Mouse (Mus musculus) layer of hippocampus, postnatal 36 days (tissue): Measurements from ENCODE around the gene Msantd1. TPM values are rescaled to one million over a fixed set of nuclear protein-coding genes. Genes with fewer than 3 reads are reported as not detected.

Experiments
- total RNA-seq, 2 experiments: library from RNA; stranded (reverse); gene quantifications; 2 replicates each; pipeline ENCODE4 v1.2.3; 2021

Gene Msantd1
- total RNA-seq, 2 experiments from 2014 or later: 5.6 to 8.0 TPM

Other genes starting within 250 kb of the Msantd1 start
- gene Nop14, start 247.9 kb upstream of the Msantd1 start, total RNA-seq: 10 to 100 TPM; 13.0 to 15.1 TPM
- 1 to 10 TPM; 6.6 to 7.0 TPM for gene Grk4, start 247.6 kb upstream of the Msantd1 start, total RNA-seq
- 10 to 100 TPM; 77.8 to 83.4 TPM for gene Htt, start 146.3 kb upstream of the Msantd1 start, total RNA-seq
- gene Rgs12, start 41.4 kb downstream of the Msantd1 start, total RNA-seq: 10 to 100 TPM; 42.4 to 47.1 TPM
- 1 to 10 TPM in 1 of 2 experiments, under 1 TPM in 1; 0.65 to 1.5 TPM for gene Hgfac, start 133.5 kb downstream of the Msantd1 start, total RNA-seq
- 10 to 100 TPM; 15.5 to 22.3 TPM for gene Dok7, start 148.8 kb downstream of the Msantd1 start, total RNA-seq
- 100 to 1,000 TPM; 150 to 152 TPM for gene Lrpap1, start 197.8 kb downstream of the Msantd1 start, total RNA-seq